9 mouse cellular contexts compared by ENCODE assay signal in genomic region chr5:145113416-145113815, GRCm38 (mm10). TPM values are rescaled to one million over a fixed set of nuclear protein-coding genes. Genes with fewer than 3 reads are reported as not detected.
DNase-seq lines count a peak whose midpoint lies in the region; ATAC-seq and TF ChIP-seq lines count a peak whose summit lies in the region.
"Had no signal": no experiment of that assay in that cellular context is flagged by ENCODE, and none has a peak within 500 bp of the region (broad histone marks: within the 10 kb centered on the region; RNA-seq: fewer than 3 reads in every experiment).

No protein-coding gene starts in this region.

- no peak overlapping the region for H3K9ac ChIP-seq in ES-E14 (ENCODE audit: insufficient read depth, low read depth, low read length, poor library complexity, severe bottlenecking)
- H3K9ac ChIP-seq in liver, embryonic 14.5 days (replicated peaks), result no peak overlapping the region

- H3K27me3 ChIP-seq in kidney, adult 2 months (replicated peaks; ENCODE audit: control insufficient read depth, insufficient read depth, low read length), result no peaks in the 10 kb centered on the region
- H3K27me3 ChIP-seq in liver, embryonic 14.5 days (ENCODE audit: control insufficient read depth, insufficient read depth, low read length), result no peaks in the 10 kb centered on the region

- TF ChIP-seq EP300 in liver, embryonic 14.5 days (IDR thresholded peaks at IDR 0.05; ENCODE audit: low read depth), result no peak

- ATAC-seq in liver, embryonic 14.5 days (ENCODE audit: insufficient read depth), result no peak

- H3K27ac ChIP-seq in kidney, adult 2 months (ENCODE audit: insufficient read depth, low read depth, low read length), result no peak overlapping the region
- no peak overlapping the region for H3K27ac ChIP-seq in ES-E14 (ENCODE audit: insufficient read depth, low read depth, low read length, poor library complexity, severe bottlenecking)
- H3K27ac ChIP-seq in embryonic fibroblast, embryonic 13.5 days (ENCODE audit: insufficient read depth, low read length), result no peak overlapping the region
- H3K27ac ChIP-seq in liver, embryonic 14.5 days, result no peak overlapping the region

- H3K4me2 ChIP-seq in liver, embryonic 14.5 days (ENCODE audit: low read depth), result peak overlapping the region; percentile 71

- H3K4me1 ChIP-seq in kidney, adult 2 months (ENCODE audit: control insufficient read depth, insufficient read depth, low read length), result peaks cover 3% of the 10 kb centered on the region; the same call in 1 of the 2 replicates
- H3K4me1 ChIP-seq in ES-E14 (ENCODE audit: control insufficient read depth in 2 of 2, insufficient read depth in 2 of 2, low read length in 2 of 2, poor library complexity in 1 of 2), result peaks cover 2 to 9% of the 10 kb centered on the region in 2 experiments; a peak in 3 of 4 replicates
- H3K4me1 ChIP-seq in embryonic fibroblast, embryonic 13.5 days (ENCODE audit: control insufficient read depth, insufficient read depth, low read length), result no peaks in the 10 kb centered on the region
- no peaks in the 10 kb centered on the region for H3K4me1 ChIP-seq in liver, embryonic 14.5 days (replicated peaks; ENCODE audit: control insufficient read depth in 2 of 2, insufficient read depth in 2 of 2, low read length in 1 of 2)

- peak overlapping the region; percentile 82; the same call in 1 of the 2 replicates for H3K4me3 ChIP-seq in kidney, adult 2 months (ENCODE audit: insufficient read depth, low read depth, low read length)
- H3K4me3 ChIP-seq in ES-E14 (ENCODE audit: insufficient read depth in 1 of 2, low read depth in 1 of 2, low read length in 2 of 2, poor library complexity in 1 of 2, severe bottlenecking in 1 of 2), result peak overlapping the region; percentile 81 to 91; a peak in 2 of 4 replicates
- H3K4me3 ChIP-seq in embryonic fibroblast, embryonic 13.5 days (ENCODE audit: insufficient read depth, low read length), result peak overlapping the region; percentile 33
- H3K4me3 ChIP-seq in liver, embryonic 14.5 days (ENCODE audit: insufficient read depth in 1 of 2, low read depth in 2 of 2, low read length in 2 of 2), result peak overlapping the region; percentile 59 to 82; a peak in 2 of 4 replicates

- in situ Hi-C loops in ES-E14 (cut with MboI; ENCODE audit: low sequenced_read_pairs in 2 of 2, unreplicated experiment in 2 of 2), result no loop called here

- no peak for DNase-seq in kidney, adult 2 months
- no peak for DNase-seq in kidney, postnatal 4 days
- DNase-seq in ES-E14 (ENCODE audit: low read depth, low spot score) (no peak), MN1 (ENCODE audit: low spot score) (no peak)
- DNase-seq in liver, embryonic 14.5 days (ENCODE audit: low read depth in 3 of 3, low spot score in 3 of 3), result no peak
- no peak for DNase-seq in left cerebral cortex, adult 11 months (ENCODE audit: low spot score)
- no peak for DNase-seq in gastrocnemius, postnatal 10 days

- 23% methylated on average over 2 of the region's 2 CpGs for WGBS in kidney, adult 2 months
- WGBS in liver, embryonic 14.5 days (ENCODE audit: insufficient replicate concordance), result 36% methylated on average over 2 of the region's 2 CpGs

- TF ChIP-seq CTCF in kidney, adult 2 months (conservative IDR thresholded peaks at IDR 0.05; ENCODE audit: insufficient read depth, insufficient read length, low read depth, low read length), result no peak
- TF ChIP-seq CTCF in embryonic fibroblast, embryonic 13.5 days (IDR thresholded peaks at IDR 0.05; ENCODE audit: borderline replicate concordance, insufficient read depth, low read length), result no peak
- no peak for TF ChIP-seq CTCF in liver, embryonic 14.5 days (IDR thresholded peaks at IDR 0.05; ENCODE audit: low read depth)

- no peaks in the 10 kb centered on the region for H3K36me3 ChIP-seq in kidney, adult 2 months (ENCODE audit: control insufficient read depth, insufficient read depth, low read length)
- peaks cover 2% of the 10 kb centered on the region for H3K36me3 ChIP-seq in ES-E14 (ENCODE audit: control insufficient read depth, insufficient read depth, low read length, poor library complexity, severe bottlenecking)
- H3K36me3 ChIP-seq in liver, embryonic 14.5 days (replicated peaks; ENCODE audit: control insufficient read depth, insufficient read depth, low read depth), result peaks cover 4% of the 10 kb centered on the region; the same call in 1 of the 2 replicates

- TF ChIP-seq POLR2A in kidney, adult 2 months (IDR thresholded peaks at IDR 0.05; ENCODE audit: low read depth, low read length), result no peak
- TF ChIP-seq POLR2A in embryonic fibroblast, embryonic 13.5 days (IDR thresholded peaks at IDR 0.05; ENCODE audit: low read depth, low read length), result no peak

- H3K9me3 ChIP-seq in ES-E14 (ENCODE audit: control insufficient read depth, insufficient read depth, low read depth, low read length), result no peaks in the 10 kb centered on the region
- H3K9me3 ChIP-seq in liver, embryonic 14.5 days (ENCODE audit: control insufficient read depth, low read length), result no peaks in the 10 kb centered on the region

TF ChIP-seq in ES-E14, 5 proteins besides CTCF, POLR2A, EP300 and RAD21:
- TF ChIP-seq ZC3H11A (IDR thresholded peaks at IDR 0.05; ENCODE audit: borderline replicate concordance, low read depth, low read length) (no peak), HCFC1 (IDR thresholded peaks at IDR 0.05; ENCODE audit: borderline replicate concordance, insufficient read depth, low read length) (no peak), ZNF384 (IDR thresholded peaks at IDR 0.05; ENCODE audit: low read depth, low read length) (no peak), MAFK (IDR thresholded peaks at IDR 0.05; ENCODE audit: insufficient read depth, low read depth, low read length) (no peak), CHD2 (IDR thresholded peaks at IDR 0.05; ENCODE audit: low read depth, low read length) (no peak)

RNA-seq across cellular contexts. Expression of gene Arpc1b, which starts 0.6 kb away (rescaled TPM):
- polyA plus RNA-seq in kidney, adult 2 months (2012; rRNA removed), result 184 and 193 TPM in 2 replicates
- total RNA-seq in ES-E14 (2012; rRNA removed), result 185 and 249 TPM in 2 replicates
- polyA plus RNA-seq in embryonic fibroblast, embryonic 13.5 days (2011; ENCODE audit: insufficient read length, low read depth, missing spikeins), result 328 and 384 TPM in 2 replicates
- 54.4 and 74.7 TPM in 2 replicates for polyA plus RNA-seq in liver, embryonic 14.5 days (2012; rRNA removed)
- 74.9 and 80.1 TPM in 2 replicates for polyA plus RNA-seq in liver, embryonic 14.5 days (2014; fragmentation: Nextera tagmentation; extraction: Ambion mirVana)
- 10 to 100 TPM; 78.4 to 98.3 TPM for total RNA-seq in gastrocnemius, postnatal 10 days (2021)

RNA-seq across cellular contexts. Expression of gene Pdap1, which starts 26.6 kb away (rescaled TPM):
- 20.1 and 25.6 TPM in 2 replicates for polyA plus RNA-seq in kidney, adult 2 months (2012; rRNA removed)
- total RNA-seq in ES-E14 (2012; rRNA removed), result 89.3 and 108 TPM in 2 replicates
- 144 and 168 TPM in 2 replicates for polyA plus RNA-seq in embryonic fibroblast, embryonic 13.5 days (2011; ENCODE audit: insufficient read length, low read depth, missing spikeins)
- polyA plus RNA-seq in liver, embryonic 14.5 days (2012; rRNA removed), result 13.6 and 44.0 TPM in 2 replicates
- polyA plus RNA-seq in liver, embryonic 14.5 days (2014; fragmentation: Nextera tagmentation; extraction: Ambion mirVana), result 44.4 and 50.1 TPM in 2 replicates
- total RNA-seq in gastrocnemius, postnatal 10 days (2021), result 10 to 100 TPM; 70.6 to 74.2 TPM

RNA-seq across cellular contexts. Expression of gene Bud31, which starts 26.7 kb away (rescaled TPM):
- 71.5 and 84.1 TPM in 2 replicates for polyA plus RNA-seq in kidney, adult 2 months (2012; rRNA removed)
- total RNA-seq in ES-E14 (2012; rRNA removed), result 124 and 168 TPM in 2 replicates
- 174 and 194 TPM in 2 replicates for polyA plus RNA-seq in embryonic fibroblast, embryonic 13.5 days (2011; ENCODE audit: insufficient read length, low read depth, missing spikeins)
- 49.1 and 79.2 TPM in 2 replicates for polyA plus RNA-seq in liver, embryonic 14.5 days (2012; rRNA removed)
- polyA plus RNA-seq in liver, embryonic 14.5 days (2014; fragmentation: Nextera tagmentation; extraction: Ambion mirVana), result 154 and 155 TPM in 2 replicates
- total RNA-seq in gastrocnemius, postnatal 10 days (2021), result 10 to 100 TPM; 66.9 to 70.9 TPM

RNA-seq across cellular contexts. Expression of gene Kpna7, which starts 29.6 kb away (rescaled TPM):
- polyA plus RNA-seq in kidney, adult 2 months (2012; rRNA removed), result not detected in 2 replicates
- total RNA-seq in ES-E14 (2012; rRNA removed), result 0.21 and 0.58 TPM in 2 replicates
- not detected in 2 replicates for polyA plus RNA-seq in embryonic fibroblast, embryonic 13.5 days (2011; ENCODE audit: insufficient read length, low read depth, missing spikeins)
- polyA plus RNA-seq in liver, embryonic 14.5 days (2012; rRNA removed), result 0.11 TPM in 2 replicates
- polyA plus RNA-seq in liver, embryonic 14.5 days (2014; fragmentation: Nextera tagmentation; extraction: Ambion mirVana), result 0.04 TPM in 1 of 2 replicates, not detected in the other
- not detected for total RNA-seq in gastrocnemius, postnatal 10 days (2021)
- total RNA-seq: left cerebral cortex, adult 2 months had no signal

RNA-seq across cellular contexts. Expression of gene Arpc1a, which starts 29.8 kb away (rescaled TPM):
- 123 and 141 TPM in 2 replicates for polyA plus RNA-seq in kidney, adult 2 months (2012; rRNA removed)
- total RNA-seq in ES-E14 (2012; rRNA removed), result 48.2 and 65.4 TPM in 2 replicates
- 103 and 109 TPM in 2 replicates for polyA plus RNA-seq in embryonic fibroblast, embryonic 13.5 days (2011; ENCODE audit: insufficient read length, low read depth, missing spikeins)
- 42.0 and 47.2 TPM in 2 replicates for polyA plus RNA-seq in liver, embryonic 14.5 days (2012; rRNA removed)
- polyA plus RNA-seq in liver, embryonic 14.5 days (2014; fragmentation: Nextera tagmentation; extraction: Ambion mirVana), result 51.5 and 57.8 TPM in 2 replicates
- 10 to 100 TPM; 42.7 to 43.7 TPM for total RNA-seq in gastrocnemius, postnatal 10 days (2021)

Comparison
In these comparisons a context has a peak if more than half of its experiments do, and no peak if none do; other contexts are left out.
1. H3K4me3 ChIP-seq: peak in every context shown above with its lines; median percentile 86 in ES-E14; 82 in kidney, adult 2 months; 70 in liver, embryonic 14.5 days; 33 in embryonic fibroblast, embryonic 13.5 days.